Mouse (Mus musculus) fat pad, adult 2 months (tissue): ENCODE measurements around the gene Olfr153.
"Not testable (repeated sequence)": the region's sequence is repeated elsewhere in the genome, so short reads cannot be mapped to it uniquely, and the experiment has no call there.

ENCODE experiments used
- DNase-seq: peaks from one replicate; pipeline ENCODE4 v3.0.0-alpha.2; 2011; ENCODE audit warnings: low read depth, low spot score; ENCODE audit errors: extremely low read depth

Gene Olfr153

GRCm38 (mm10) chr2:87531496-87531895 lies at the start of gene Olfr153:
Gene Olfr153, plus strand, starts transcription at chr2:87531796.
- no peak for DNase-seq

GRCm38 (mm10) chr2:87482276-87482675 lies 49.3 kb upstream of the Olfr153 start:
- no peak for DNase-seq

- DNase-seq: not testable (repeated sequence)
These were observed 34.6 kb upstream of the Olfr153 start, which contains the start of gene Pramel7 for GRCm38 (mm10) chr2:87496993-87497392. Gene Pramel7, minus strand, starts transcription at chr2:87497093.

GRCm38 (mm10) chr2:87506265-87506664 lies 25.3 kb upstream of the Olfr153 start, which contains the start of gene Pramel6:
Gene Pramel6, plus strand, starts transcription at chr2:87506565.
- no peak for DNase-seq

- no peak for DNase-seq
These were observed 16.6 kb upstream of the Olfr153 start for GRCm38 (mm10) chr2:87515046-87515445.

GRCm38 (mm10) chr2:87515457-87516060 lies 16.0 kb upstream of the Olfr153 start:
- DNase-seq: no peak

DNA sequence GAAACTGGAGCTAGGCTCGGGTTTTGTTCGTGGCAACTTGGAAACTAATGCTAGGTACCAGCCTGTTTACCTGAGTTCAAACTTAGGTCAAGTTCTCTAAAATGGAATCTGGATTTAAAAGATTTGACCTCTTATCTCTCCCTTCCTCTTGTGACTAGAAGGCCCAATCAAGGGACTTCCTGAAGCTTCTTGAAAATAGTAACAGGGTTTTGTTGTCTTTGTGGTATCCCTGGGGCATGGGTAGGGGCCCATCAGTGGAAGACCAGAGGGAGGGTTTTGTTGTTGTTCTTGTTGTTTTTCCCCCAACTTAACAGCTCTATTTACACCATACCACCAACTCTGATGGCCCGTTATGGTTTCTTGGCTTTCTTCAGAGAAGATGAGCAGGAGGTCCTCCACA lies 15.0 kb upstream of the Olfr153 start:
- DNase-seq: no peak

GRCm38 (mm10) chr2:87520651-87521050 lies 10.9 kb upstream of the Olfr153 start:
- no peak for DNase-seq

DNA sequence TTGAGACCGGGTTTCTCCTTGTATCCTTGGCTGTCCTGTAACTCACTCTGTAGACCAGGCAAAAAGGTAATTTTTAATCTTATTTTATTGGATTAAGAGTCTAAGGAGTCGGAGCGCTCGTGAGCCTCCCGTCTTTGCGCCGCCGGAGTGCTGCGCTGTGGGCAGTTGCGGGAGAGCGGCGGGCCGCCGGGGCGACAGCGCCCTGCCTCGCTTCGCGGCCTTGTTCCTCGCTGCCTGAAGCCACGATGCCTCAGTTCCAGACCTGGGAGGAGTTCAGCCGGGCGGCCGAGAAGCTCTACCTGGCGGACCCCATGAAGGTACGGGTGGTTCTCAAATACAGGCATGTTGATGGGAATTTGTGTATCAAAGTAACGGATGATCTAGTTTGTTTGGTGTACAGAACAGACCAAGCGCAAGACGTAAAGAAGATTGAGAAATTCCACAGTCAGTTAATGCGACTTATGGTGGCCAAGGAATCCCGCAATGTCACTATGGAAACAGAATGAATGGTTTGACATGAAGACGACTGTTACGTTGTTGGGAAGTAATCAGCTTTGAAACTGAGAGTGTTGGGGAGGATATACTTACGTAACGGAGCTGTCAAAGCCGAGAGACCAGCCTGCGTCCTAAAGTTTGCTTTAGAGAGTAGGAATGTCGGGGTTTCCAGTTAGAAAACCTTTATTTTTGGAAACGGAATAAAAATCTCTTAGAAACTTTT lies 5.5 kb upstream of the Olfr153 start:
- not testable (repeated sequence) for DNase-seq

GRCm38 (mm10) chr2:87534826-87535225 lies 3.2 kb downstream of the Olfr153 start:
- DNase-seq: no peak

- DNase-seq: no peak
These were observed 13.8 kb downstream of the Olfr153 start, which contains the start of gene Olfr1128 for GRCm38 (mm10) chr2:87545442-87545841. Gene Olfr1128, minus strand, starts transcription at chr2:87545542.

DNA sequence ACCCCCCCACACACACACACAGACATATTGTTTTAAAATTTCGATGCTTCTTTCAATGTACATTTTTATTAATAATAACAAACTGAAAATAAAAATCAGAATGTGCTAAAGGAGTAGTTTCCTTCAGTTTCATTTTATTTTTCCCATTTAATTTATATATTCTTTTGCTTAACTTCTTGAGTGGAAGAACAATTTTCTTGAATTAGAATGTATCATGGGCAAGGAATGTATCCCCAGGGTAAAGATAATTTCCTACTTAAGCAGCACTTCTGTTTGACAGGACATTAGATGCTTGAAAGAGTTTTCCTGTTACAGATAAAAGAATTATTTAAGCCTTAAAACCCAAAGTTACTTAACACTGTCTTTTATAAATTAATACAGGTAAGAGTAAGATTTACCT lies 42.0 kb downstream of the Olfr153 start, which contains the start of gene Olfr1129:
Gene Olfr1129 (plus strand): TSS at position 301 of the 400 bp plus-strand sequence.
- DNase-seq: not testable (repeated sequence)
